Mouse (Mus musculus) forebrain, embryonic 16.5 days (tissue): Measurements from ENCODE around the gene Tmem119. TPM values are rescaled to one million over a fixed set of nuclear protein-coding genes. Genes with fewer than 3 reads are reported as not detected.

Experiments used
- ATAC-seq: fragments of 200-750 bp; cut with Nextera tagmentation; 2 replicates; pipeline ENCODE4 v1.8.0; 2017; ENCODE audit warnings: mild to moderate bottlenecking, moderate library complexity
- H3K27ac ChIP-seq: fragments of 300-500 bp; sonication (generic); 2 replicates; pipeline ENCODE4 v1.5.1; 2014; ENCODE audit warnings: low read length, control low read depth
- H3K27me3 ChIP-seq: fragments of 300-500 bp; sonication (generic); replicated peaks from 2 replicates; pipeline ENCODE4 v1.6.1; 2014; ENCODE audit warnings: low read length; ENCODE audit not compliant: control insufficient read depth, insufficient read depth
- H3K36me3 ChIP-seq: fragments of 300-500 bp; sonication (generic); 2 replicates; pipeline ENCODE4 v1.6.1; 2014; ENCODE audit not compliant: control insufficient read depth, insufficient read depth
- H3K4me1 ChIP-seq: fragments of 300-500 bp; sonication (generic); replicated peaks from 2 replicates; pipeline ENCODE4 v1.6.1; 2014; ENCODE audit warnings: low read length; ENCODE audit not compliant: control insufficient read depth, insufficient read depth
- H3K4me2 ChIP-seq: fragments of 300-500 bp; sonication (generic); 2 replicates; pipeline ENCODE4 v1.6.1; 2014; ENCODE audit warnings: mild to moderate bottlenecking, low read length, control low read depth
- H3K4me3 ChIP-seq: fragments of 300-500 bp; sonication (generic); replicated peaks from 2 replicates; pipeline ENCODE4 v1.5.1; 2014; ENCODE audit warnings: mild to moderate bottlenecking, low read length, control low read depth
- H3K9ac ChIP-seq: fragments of 300-500 bp; sonication (generic); replicated peaks from 2 replicates; pipeline ENCODE4 v1.6.1; 2014; ENCODE audit warnings: low read depth, low read length, control low read depth
- H3K9me3 ChIP-seq: fragments of 300-500 bp; sonication (generic); 2 replicates; pipeline ENCODE4 v1.6.1; 2016; ENCODE audit warnings: low read length; ENCODE audit not compliant: control insufficient read depth
- WGBS: fragments of 180-500 bp; shearing (Covaris S2); extraction: QIAGEN DNeasy Blood & Tissue Kit; methylation state at CpG from one replicate; pipeline ENCODE4 v1.1.7; 2014; 5-methylcytosine and 5-hydroxymethylcytosine counted together
- polyA plus RNA-seq: library from polyadenylated mRNA; unstranded; fragments of >200 nt; fragmentation: Nextera tagmentation; extraction: Ambion mirVana; gene quantifications from 2 replicates; pipeline ENCODE4 v1.2.1, GENCODE M21; 2015

The Tmem119 gene
- polyA plus RNA-seq, 1 experiment from 2014 or later, result 4.4 TPM

DNA sequence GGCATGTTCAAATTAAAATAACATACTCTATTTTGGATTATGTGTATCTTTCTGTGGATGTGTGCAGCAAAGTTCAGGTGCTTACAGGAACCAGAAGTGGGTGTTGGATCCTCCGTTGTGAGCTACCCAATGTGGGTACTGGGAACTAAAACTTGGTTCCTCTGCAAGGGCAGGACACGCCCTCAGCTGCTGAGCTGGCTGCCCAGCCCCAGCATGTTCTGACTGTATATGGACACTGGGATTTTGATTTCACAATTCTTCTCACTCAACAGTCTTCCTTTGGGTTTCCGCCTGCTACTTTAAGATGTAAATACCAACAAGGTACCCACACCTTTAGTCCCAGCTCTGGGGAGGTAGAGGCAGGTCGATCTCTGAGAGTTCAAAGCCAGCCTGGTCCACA is 40.1 kb upstream of the Tmem119 start:
- Histone ChIP-seq H3K9me3 (no peaks in the 10 kb centered on the region), H3K4me2 (no peak overlapping the region), H3K4me1 (no peaks in the 10 kb centered on the region), H3K27me3 (no peaks in the 10 kb centered on the region), H3K27ac (no peak overlapping the region), H3K4me3 (no peak overlapping the region), H3K9ac (no peak overlapping the region), H3K36me3 (peaks cover 18% of the 10 kb centered on the region)
- no peak for ATAC-seq
- WGBS, result 90% methylated on average over 4 of the region's 4 CpGs

DNA sequence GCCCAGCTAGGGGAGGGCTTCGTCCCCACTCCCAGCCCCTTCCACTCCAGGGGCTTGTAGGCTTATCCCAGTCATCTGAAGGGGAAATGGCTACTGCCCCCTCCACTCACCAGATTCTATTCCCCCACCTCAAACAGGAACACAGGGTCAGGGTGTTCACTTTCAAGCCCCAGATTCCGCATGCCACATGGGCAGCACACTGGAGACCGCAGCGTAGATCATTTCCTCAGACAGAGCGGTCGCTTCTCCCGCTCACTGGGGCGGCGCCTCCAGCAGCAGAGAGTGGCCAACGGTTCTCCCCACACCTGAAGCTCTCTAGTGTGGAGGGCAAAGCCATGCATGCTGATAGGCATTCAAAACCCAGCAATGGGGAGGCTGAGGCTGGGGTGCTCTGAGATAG is 36.6 kb upstream of the Tmem119 start:
- no peak overlapping the region for H3K9ac ChIP-seq
- no peak for ATAC-seq
- H3K36me3 ChIP-seq, result 0 out of 2 replicates have a peak, but pooled peaks cover 2% of the 10 kb centered on the region
- no peak overlapping the region for H3K27ac ChIP-seq
- no peaks in the 10 kb centered on the region for H3K4me1 ChIP-seq
- H3K9me3 ChIP-seq, result no peaks in the 10 kb centered on the region
- no peaks in the 10 kb centered on the region for H3K27me3 ChIP-seq
- WGBS, result 94% methylated on average over 10 of the region's 10 CpGs
- no peak overlapping the region for H3K4me2 ChIP-seq
- no peak overlapping the region for H3K4me3 ChIP-seq

DNA sequence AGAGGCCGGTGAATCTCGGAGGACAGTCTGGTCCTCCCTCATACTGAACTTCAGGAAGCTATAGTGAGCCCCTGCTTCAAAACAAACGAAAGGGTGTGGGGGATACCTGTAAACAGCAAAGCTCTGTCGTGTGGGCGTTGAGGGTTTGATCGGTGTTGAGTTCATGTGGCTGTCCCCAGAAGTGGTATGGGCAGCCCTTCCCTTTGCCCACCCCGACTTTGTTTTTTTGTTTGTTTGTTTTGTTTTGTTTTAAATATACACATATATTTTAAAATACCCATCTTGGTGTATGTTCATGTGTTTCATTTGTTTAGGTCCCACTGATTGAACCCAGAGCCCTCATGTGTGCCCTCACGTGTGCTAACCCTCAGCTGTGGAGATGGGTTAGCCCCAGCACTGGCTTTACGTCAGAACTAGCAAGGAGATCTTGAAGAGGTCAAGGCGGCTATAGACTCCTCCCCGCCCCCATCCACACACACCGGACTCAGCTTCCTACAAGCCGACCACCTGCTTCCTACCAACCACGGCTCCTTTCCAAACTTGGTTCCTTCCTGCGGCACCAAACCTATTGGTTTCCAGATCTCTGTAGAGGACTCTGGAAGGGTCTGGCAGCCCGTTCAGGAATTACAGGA is 33.1 kb upstream of the Tmem119 start:
- H3K9ac ChIP-seq, result no peak overlapping the region
- ATAC-seq, result no peak
- WGBS, result 71% methylated on average over 16 of the region's 16 CpGs
- H3K27ac ChIP-seq, result no peak overlapping the region
- H3K36me3 ChIP-seq, result no peaks in the 10 kb centered on the region
- no peaks in the 10 kb centered on the region for H3K27me3 ChIP-seq
- no peak overlapping the region for H3K4me3 ChIP-seq
- H3K4me2 ChIP-seq, result no peak overlapping the region
- no peaks in the 10 kb centered on the region for H3K9me3 ChIP-seq
- no peaks in the 10 kb centered on the region for H3K4me1 ChIP-seq

DNA sequence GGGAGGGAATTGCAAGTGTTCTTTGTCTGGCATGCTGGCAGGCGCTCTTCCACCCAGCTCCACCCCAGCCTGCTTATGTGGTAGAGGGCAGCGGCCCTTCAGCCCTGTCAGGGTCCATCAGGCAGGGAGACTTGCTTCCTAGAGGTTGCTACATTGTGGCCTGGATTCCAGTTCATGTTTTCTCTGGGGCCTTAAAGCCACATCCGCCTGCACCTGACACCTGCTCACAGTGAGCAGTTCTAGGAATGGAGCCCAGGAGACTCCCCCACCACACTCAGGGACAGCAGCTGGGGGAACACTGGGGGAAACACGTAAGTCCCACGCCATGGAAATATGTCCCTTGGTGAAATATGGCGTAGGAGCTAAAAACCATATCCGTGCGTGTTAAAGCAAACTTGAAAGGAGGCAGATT is 32.2 kb upstream of the Tmem119 start, which contains the start of gene Selplg:
Selplg (minus strand) TSS at position 155 of the 412 bp plus-strand sequence.
- Histone ChIP-seq H3K9me3 (no peaks in the 10 kb centered on the region), H3K27me3 (no peaks in the 10 kb centered on the region), H3K4me1 (no peaks in the 10 kb centered on the region), H3K4me3 (no peak within 1 kb of the TSS), H3K27ac (no peak within 1 kb of the TSS), H3K9ac (no peak within 1 kb of the TSS), H3K4me2 (no peak within 1 kb of the TSS), H3K36me3 (no peaks in the 10 kb centered on the region)
- 37% methylated on average over 8 of the region's 8 CpGs for WGBS
- no peak for ATAC-seq

DNA sequence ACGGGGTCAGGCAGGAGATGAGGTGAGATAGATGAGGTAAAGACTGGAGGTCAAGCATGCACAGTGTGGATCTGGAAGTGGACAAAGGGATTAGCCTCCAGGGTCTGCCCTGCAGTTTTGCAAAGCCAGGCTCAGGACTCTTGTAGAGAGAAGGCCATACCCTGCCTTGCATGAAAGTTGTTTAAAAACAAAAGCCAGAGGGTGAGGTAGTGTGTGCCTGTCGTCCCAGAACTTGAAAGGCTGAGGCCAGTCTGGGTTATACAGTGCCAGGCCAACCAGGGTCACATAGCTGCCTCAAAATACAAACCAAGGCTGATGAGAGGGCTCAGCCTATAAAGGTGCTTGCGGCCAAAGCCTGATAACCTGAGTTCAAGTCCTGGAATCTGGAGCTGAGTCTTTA is 31.4 kb upstream of the Tmem119 start:
- WGBS, result 59% methylated on average over 3 of the region's 3 CpGs
- no peaks in the 10 kb centered on the region for H3K9me3 ChIP-seq
- H3K27ac ChIP-seq, result no peak overlapping the region
- no peaks in the 10 kb centered on the region for H3K36me3 ChIP-seq
- H3K4me1 ChIP-seq, result no peaks in the 10 kb centered on the region
- no peak for ATAC-seq
- H3K4me3 ChIP-seq, result no peak overlapping the region
- H3K27me3 ChIP-seq, result no peaks in the 10 kb centered on the region
- no peak overlapping the region for H3K4me2 ChIP-seq
- no peak overlapping the region for H3K9ac ChIP-seq

DNA sequence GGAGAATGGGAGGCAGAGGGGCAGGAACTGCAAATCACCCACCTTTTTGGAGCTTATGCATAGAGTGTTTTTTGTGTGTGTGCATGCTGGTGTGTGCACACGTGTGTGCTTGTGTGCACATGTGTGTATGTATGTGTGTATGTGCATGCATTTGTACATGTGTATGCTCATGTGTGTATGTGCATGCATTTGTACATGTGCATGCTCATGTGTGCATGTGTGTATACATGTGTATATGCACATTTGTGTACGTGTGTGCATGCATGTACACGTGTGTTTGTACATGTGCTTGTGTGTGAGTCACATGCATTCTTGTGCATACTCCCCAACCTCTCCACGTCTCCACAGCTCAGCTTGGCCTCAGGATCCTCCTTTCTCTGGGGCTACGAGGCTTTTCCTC is 30.5 kb upstream of the Tmem119 start:
- Histone ChIP-seq H3K27me3 (no peaks in the 10 kb centered on the region), H3K9ac (no peak overlapping the region), H3K27ac (no peak overlapping the region), H3K4me2 (no peak overlapping the region), H3K9me3 (no peaks in the 10 kb centered on the region), H3K4me1 (no peaks in the 10 kb centered on the region), H3K4me3 (no peak overlapping the region), H3K36me3 (no peaks in the 10 kb centered on the region)
- ATAC-seq, result no peak
- WGBS, result 92% methylated on average over 5 of the region's 5 CpGs

DNA sequence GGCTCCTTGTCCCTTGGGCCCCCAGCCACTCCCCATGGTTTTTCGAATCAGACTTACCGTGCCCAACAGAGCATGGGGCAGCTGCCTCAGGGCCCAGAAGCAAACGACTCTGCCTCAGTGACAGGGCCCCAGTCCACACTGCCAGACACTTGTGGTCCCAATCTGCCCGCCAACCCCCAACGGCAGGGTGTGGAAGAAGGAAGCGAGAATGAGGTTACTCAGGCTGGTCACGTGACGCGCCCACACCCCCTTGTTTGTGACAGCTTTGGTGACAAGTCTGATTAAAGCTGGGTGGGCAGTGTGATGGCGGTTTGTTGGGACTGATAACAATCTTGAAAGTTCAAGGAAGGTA is 30.0 kb upstream of the Tmem119 start:
- Histone ChIP-seq H3K4me3 (no peak overlapping the region), H3K36me3 (no peaks in the 10 kb centered on the region), H3K27ac (no peak overlapping the region), H3K4me1 (no peaks in the 10 kb centered on the region), H3K9me3 (no peaks in the 10 kb centered on the region), H3K9ac (no peak overlapping the region), H3K27me3 (no peaks in the 10 kb centered on the region), H3K4me2 (no peak overlapping the region)
- WGBS, result 79% methylated on average over 10 of the region's 10 CpGs
- ATAC-seq, result no peak

DNA sequence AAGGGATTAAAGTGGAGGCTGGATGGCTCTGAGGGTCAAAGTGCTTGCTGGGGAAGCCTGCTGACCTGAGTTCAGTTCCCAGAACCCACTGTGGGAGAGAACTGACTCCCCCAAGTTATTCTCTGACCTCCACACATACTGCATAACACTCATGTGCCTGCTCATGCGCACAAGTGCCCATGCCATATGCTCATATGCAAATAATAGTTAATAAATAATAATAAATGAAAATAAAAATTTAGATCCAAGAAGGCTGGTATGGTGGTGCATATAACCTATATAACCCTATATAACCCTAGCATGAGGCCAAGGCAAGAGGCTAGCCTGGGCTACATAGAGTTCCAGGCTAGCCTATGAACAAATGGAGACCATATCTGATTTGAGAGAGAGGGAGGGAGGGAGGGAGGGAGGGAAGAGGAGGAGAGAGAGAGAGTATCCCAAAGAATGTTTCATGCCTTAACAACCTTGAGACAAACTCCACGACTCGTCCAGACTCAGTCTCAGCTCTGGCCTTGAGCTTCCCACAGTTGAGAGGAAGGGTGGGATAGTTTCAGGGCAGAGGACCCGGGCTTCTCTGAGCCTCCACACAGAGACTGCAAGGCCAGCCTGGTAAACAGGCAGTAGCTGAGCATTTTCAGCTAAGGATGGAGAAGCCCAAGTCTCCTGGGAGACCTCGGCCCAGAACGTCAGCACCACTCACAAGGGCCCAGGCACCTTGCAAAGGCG is 29.4 kb upstream of the Tmem119 start:
- Histone ChIP-seq H3K4me1 (no peaks in the 10 kb centered on the region), H3K4me3 (no peak overlapping the region), H3K27me3 (no peaks in the 10 kb centered on the region), H3K4me2 (no peak overlapping the region), H3K9me3 (no peaks in the 10 kb centered on the region), H3K36me3 (no peaks in the 10 kb centered on the region), H3K27ac (no peak overlapping the region), H3K9ac (no peak overlapping the region)
- 84% methylated on average over 7 of the region's 7 CpGs for WGBS
- no peak for ATAC-seq

DNA sequence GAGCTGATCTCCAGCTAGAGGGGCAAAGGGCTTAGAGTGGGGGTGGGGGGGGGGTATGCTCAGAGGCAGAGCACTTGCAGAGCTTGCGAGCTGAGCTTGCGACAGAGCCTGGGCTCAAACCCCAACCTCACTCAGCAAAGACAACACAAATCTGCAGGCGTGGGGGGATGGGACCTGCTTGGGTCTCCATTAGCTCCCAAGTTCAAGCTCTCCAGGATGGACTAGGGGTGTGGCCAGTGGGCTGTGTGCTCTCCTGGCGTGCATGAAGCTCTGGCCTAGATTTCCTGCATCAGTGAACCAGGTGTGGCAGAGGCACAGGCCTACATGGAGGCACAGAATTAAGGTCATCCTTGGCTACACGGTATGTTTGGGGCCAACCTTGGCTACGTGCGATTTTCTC is 28.2 kb upstream of the Tmem119 start:
- no peak overlapping the region for H3K9ac ChIP-seq

More for the DNA sequence above, 28.2 kb upstream of the Tmem119 start:
- H3K27me3 ChIP-seq, result no peaks in the 10 kb centered on the region
- no peak overlapping the region for H3K27ac ChIP-seq
- no peak for ATAC-seq
- H3K4me2 ChIP-seq, result no peak overlapping the region
- H3K4me3 ChIP-seq, result no peak overlapping the region
- 61% methylated on average over 7 of the region's 7 CpGs for WGBS
- no peaks in the 10 kb centered on the region for H3K9me3 ChIP-seq
- no peaks in the 10 kb centered on the region for H3K36me3 ChIP-seq
- no peaks in the 10 kb centered on the region for H3K4me1 ChIP-seq
